Mouse (Mus musculus): Measurements from ENCODE around the gene Brd3os. TPM values are rescaled to one million over a fixed set of nuclear protein-coding genes. Genes with fewer than 3 reads are reported as not detected.

Brd3os gene
- polyA plus RNA-seq, 1 experiment from 2014 or later = 14.6 TPM

- 7% methylated on average over 8 of the region's 8 CpGs for WGBS
- Histone ChIP-seq H3K4me2 (replicated peaks) (0 out of 2 replicates have a peak overlapping the region, but pooled peaks have one; percentile 16), H3K9me3 (no peaks in the 10 kb centered on the region), H3K27ac (peak overlapping the region; percentile 86), H3K9ac (no peak overlapping the region), H3K4me3 (no peak overlapping the region), H3K36me3 (no peaks in the 10 kb centered on the region), H3K4me1 (peaks cover 56% of the 10 kb centered on the region), H3K27me3 (no peaks in the 10 kb centered on the region)
- ATAC-seq (ENCODE audit: insufficient number of reproducible peaks, insufficient read depth, low FRiP score, low TSS enrichment) = peak; percentile 35; the same call in 1 of the 2 replicates
These were observed 30.4 kb upstream of the Brd3os start for GRCm38 (mm10) chr2:27411688-27412174.

- Histone ChIP-seq H3K4me1 (peaks cover 56% of the 10 kb centered on the region), H3K27me3 (no peaks in the 10 kb centered on the region), H3K36me3 (no peaks in the 10 kb centered on the region), H3K9ac (no peak overlapping the region), H3K9me3 (no peaks in the 10 kb centered on the region), H3K4me2 (replicated peaks) (peak overlapping the region; percentile 16; the same call in 1 of the 2 replicates), H3K27ac (peak overlapping the region; percentile 86), H3K4me3 (no peak overlapping the region)
- WGBS = 13% methylated on average over 7 of the region's 7 CpGs
- ATAC-seq (ENCODE audit: insufficient number of reproducible peaks, insufficient read depth, low FRiP score, low TSS enrichment) = no peak
These were observed 29.8 kb upstream of the Brd3os start for GRCm38 (mm10) chr2:27412245-27412800.

GRCm38 (mm10) chr2:27413582-27413935, 28.6 kb upstream of the Brd3os start:
- Histone ChIP-seq H3K4me2 (replicated peaks) (0 out of 2 replicates have a peak overlapping the region, but pooled peaks have one; percentile 16), H3K27ac (peak overlapping the region; percentile 9; the same call in 1 of the 2 replicates), H3K9ac (no peak overlapping the region), H3K27me3 (no peaks in the 10 kb centered on the region), H3K9me3 (no peaks in the 10 kb centered on the region), H3K4me3 (no peak overlapping the region), H3K4me1 (peaks cover 63% of the 10 kb centered on the region), H3K36me3 (no peaks in the 10 kb centered on the region)
- 45% methylated on average over 2 of the region's 2 CpGs for WGBS
- ATAC-seq (ENCODE audit: insufficient number of reproducible peaks, insufficient read depth, low FRiP score, low TSS enrichment) = no peak

- H3K4me2 ChIP-seq (replicated peaks) = peak overlapping the region; percentile 16; the same call in 1 of the 2 replicates
- 26% methylated on average over 16 of the region's 16 CpGs for WGBS
- no peaks in the 10 kb centered on the region for H3K27me3 ChIP-seq
- ATAC-seq (ENCODE audit: insufficient number of reproducible peaks, insufficient read depth, low FRiP score, low TSS enrichment) = peak; percentile 30; the same call in 1 of the 2 replicates
- no peaks in the 10 kb centered on the region for H3K36me3 ChIP-seq
- H3K27ac ChIP-seq = peak overlapping the region; percentile 9; the same call in 1 of the 2 replicates
- H3K4me3 ChIP-seq = no peak overlapping the region
- H3K9ac ChIP-seq = no peak overlapping the region
- H3K4me1 ChIP-seq = peaks cover 69% of the 10 kb centered on the region
- H3K9me3 ChIP-seq = no peaks in the 10 kb centered on the region
These were observed 28.0 kb upstream of the Brd3os start for GRCm38 (mm10) chr2:27413936-27414657.

- 65% methylated on average over 11 of the region's 11 CpGs for WGBS
- H3K4me1 ChIP-seq = peaks cover 76% of the 10 kb centered on the region
- no peaks in the 10 kb centered on the region for H3K27me3 ChIP-seq
- no peak overlapping the region for H3K27ac ChIP-seq
- no peak for ATAC-seq (ENCODE audit: insufficient number of reproducible peaks, insufficient read depth, low FRiP score, low TSS enrichment)
- no peak overlapping the region for H3K4me3 ChIP-seq
- H3K9ac ChIP-seq = no peak overlapping the region
- no peaks in the 10 kb centered on the region for H3K36me3 ChIP-seq
- no peaks in the 10 kb centered on the region for H3K9me3 ChIP-seq
- H3K4me2 ChIP-seq (replicated peaks) = no peak overlapping the region
These were observed 26.9 kb upstream of the Brd3os start for GRCm38 (mm10) chr2:27415060-27415783.

- Histone ChIP-seq H3K9ac (no peak overlapping the region), H3K4me2 (replicated peaks) (no peak overlapping the region), H3K27ac (no peak overlapping the region), H3K27me3 (no peaks in the 10 kb centered on the region), H3K9me3 (no peaks in the 10 kb centered on the region), H3K4me3 (no peak overlapping the region), H3K4me1 (peaks cover 71% of the 10 kb centered on the region), H3K36me3 (no peaks in the 10 kb centered on the region)
- ATAC-seq (ENCODE audit: insufficient number of reproducible peaks, insufficient read depth, low FRiP score, low TSS enrichment) = no peak
- WGBS = 33% methylated on average over 3 of the region's 3 CpGs
These were observed 25.7 kb upstream of the Brd3os start for GRCm38 (mm10) chr2:27416425-27416824.

- H3K36me3 ChIP-seq = no peaks in the 10 kb centered on the region
- no peak for ATAC-seq (ENCODE audit: insufficient number of reproducible peaks, insufficient read depth, low FRiP score, low TSS enrichment)
- H3K4me3 ChIP-seq = no peak overlapping the region
- H3K4me1 ChIP-seq = peaks cover 62% of the 10 kb centered on the region
- H3K4me2 ChIP-seq (replicated peaks) = no peak overlapping the region
- 0 out of 2 replicates have a peak overlapping the region, but pooled peaks have one; percentile 17 for H3K27ac ChIP-seq
- no peaks in the 10 kb centered on the region for H3K27me3 ChIP-seq
- no peak overlapping the region for H3K9ac ChIP-seq
- 65% methylated on average over 5 of the region's 5 CpGs for WGBS
- H3K9me3 ChIP-seq = no peaks in the 10 kb centered on the region
These were observed 24.4 kb upstream of the Brd3os start for GRCm38 (mm10) chr2:27417648-27418153.

GRCm38 (mm10) chr2:27418577-27419070, 23.5 kb upstream of the Brd3os start:
- 46% methylated on average over 6 of the region's 6 CpGs for WGBS
- peaks cover 62% of the 10 kb centered on the region for H3K4me1 ChIP-seq
- H3K4me2 ChIP-seq (replicated peaks) = no peak overlapping the region
- no peak overlapping the region for H3K27ac ChIP-seq
- H3K4me3 ChIP-seq = no peak overlapping the region
- no peaks in the 10 kb centered on the region for H3K27me3 ChIP-seq
- ATAC-seq (ENCODE audit: insufficient number of reproducible peaks, insufficient read depth, low FRiP score, low TSS enrichment) = no peak
- H3K36me3 ChIP-seq = no peaks in the 10 kb centered on the region
- no peak overlapping the region for H3K9ac ChIP-seq
- H3K9me3 ChIP-seq = no peaks in the 10 kb centered on the region

GRCm38 (mm10) chr2:27421293-27422068, 20.6 kb upstream of the Brd3os start:
- no peak overlapping the region for H3K4me2 ChIP-seq (replicated peaks)
- no peak overlapping the region for H3K27ac ChIP-seq
- 75% methylated on average over 20 of the region's 20 CpGs for WGBS
- peaks cover 52% of the 10 kb centered on the region for H3K4me1 ChIP-seq
- no peak overlapping the region for H3K4me3 ChIP-seq
- H3K36me3 ChIP-seq = no peaks in the 10 kb centered on the region
- H3K27me3 ChIP-seq = no peaks in the 10 kb centered on the region
- no peak for ATAC-seq (ENCODE audit: insufficient number of reproducible peaks, insufficient read depth, low FRiP score, low TSS enrichment)
- no peaks in the 10 kb centered on the region for H3K9me3 ChIP-seq
- H3K9ac ChIP-seq = no peak overlapping the region

GRCm38 (mm10) chr2:27423596-27423995, 18.5 kb upstream of the Brd3os start:
- H3K9me3 ChIP-seq = no peaks in the 10 kb centered on the region
- 76% methylated on average over 7 of the region's 7 CpGs for WGBS
- no peak for ATAC-seq (ENCODE audit: insufficient number of reproducible peaks, insufficient read depth, low FRiP score, low TSS enrichment)
- no peaks in the 10 kb centered on the region for H3K27me3 ChIP-seq
- no peak overlapping the region for H3K4me3 ChIP-seq
- H3K9ac ChIP-seq = no peak overlapping the region
- H3K27ac ChIP-seq = no peak overlapping the region
- H3K4me2 ChIP-seq (replicated peaks) = no peak overlapping the region
- peaks cover 48% of the 10 kb centered on the region for H3K4me1 ChIP-seq
- H3K36me3 ChIP-seq = no peaks in the 10 kb centered on the region

GRCm38 (mm10) chr2:27425161-27425611, 16.9 kb upstream of the Brd3os start:
- Histone ChIP-seq H3K36me3 (no peaks in the 10 kb centered on the region), H3K27ac (peak overlapping the region; percentile 14; the same call in 1 of the 2 replicates)

More at GRCm38 (mm10) chr2:27425161-27425611, 16.9 kb upstream of the Brd3os start:
- under 1% methylated on average over 20 of the region's 20 CpGs for WGBS
- Histone ChIP-seq H3K4me2 (replicated peaks) (peak overlapping the region; percentile 93), H3K27me3 (no peaks in the 10 kb centered on the region), H3K4me1 (peaks cover 35% of the 10 kb centered on the region), H3K9me3 (no peaks in the 10 kb centered on the region), H3K4me3 (peak overlapping the region; percentile 79), H3K9ac (peak overlapping the region; percentile 85)
- no peak for ATAC-seq (ENCODE audit: insufficient number of reproducible peaks, insufficient read depth, low FRiP score, low TSS enrichment)

Measured in embryonic facial prominence, embryonic 12.5 days (tissue).